Mouse (Mus musculus) thymus, postnatal 4 days (tissue): ENCODE data around the gene Kcnma1.

ENCODE experiments used
- DNase-seq: peaks from one replicate; pipeline ENCODE4 v3.0.0; 2021

Kcnma1 gene

DNA sequence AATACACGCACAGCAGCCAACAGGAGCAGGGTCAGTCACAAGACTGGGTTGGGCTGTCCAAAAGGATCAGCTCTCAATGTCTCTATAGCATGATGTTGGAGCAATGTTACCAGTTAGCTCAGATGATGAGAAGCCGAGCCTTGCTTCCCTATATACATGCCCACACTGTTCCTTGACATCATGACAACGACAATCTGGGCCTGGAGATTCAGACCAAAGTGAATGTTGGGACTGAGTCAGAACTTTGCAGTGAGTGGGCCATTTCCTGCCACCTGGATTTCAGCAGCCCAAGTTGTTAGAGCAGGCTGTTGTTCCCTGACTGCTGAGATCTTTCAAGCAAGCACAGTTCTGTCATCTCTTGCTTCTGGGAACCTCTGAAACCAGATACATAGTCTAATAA, 347.9 kb downstream of the Kcnma1 start:
- no peak for DNase-seq

DNA sequence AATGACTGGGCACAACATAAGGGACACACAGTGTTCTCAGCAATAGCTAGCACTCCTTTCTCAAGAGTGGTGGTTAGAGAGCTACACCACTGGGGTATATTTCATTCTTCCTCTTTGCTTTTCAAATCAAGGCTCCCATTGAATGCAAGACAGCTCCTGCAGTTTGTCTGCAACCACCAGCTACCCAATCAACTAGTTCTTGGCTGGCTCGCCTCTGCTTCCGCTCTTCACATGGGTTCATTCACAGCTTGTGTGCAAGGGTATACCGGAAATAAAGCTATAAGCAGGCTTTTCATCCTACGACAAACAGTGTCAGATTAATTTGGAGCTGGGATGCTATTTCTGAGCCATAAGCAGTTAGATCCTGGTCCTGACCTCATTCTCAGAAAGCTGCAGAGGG, 362.6 kb downstream of the Kcnma1 start:
- no peak for DNase-seq

DNA sequence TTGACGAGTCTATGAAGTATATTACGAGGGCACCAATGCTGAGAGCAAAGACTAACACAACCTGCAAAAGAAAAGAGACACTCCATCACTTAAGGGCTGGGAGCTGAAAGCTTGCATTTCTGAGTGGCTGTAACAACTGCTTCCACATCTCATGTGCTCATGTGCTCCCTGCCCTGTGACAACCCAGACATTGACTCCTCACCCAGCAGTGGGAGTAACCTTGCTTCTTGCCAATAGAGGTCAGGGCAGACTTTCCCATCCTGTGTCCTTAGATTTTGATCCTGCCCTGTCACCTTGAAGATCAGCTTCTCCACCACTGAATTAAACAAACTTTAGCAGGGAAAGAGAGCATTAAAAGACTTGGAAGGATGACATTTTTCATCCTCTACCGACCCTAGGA, 364.2 kb downstream of the Kcnma1 start:
- no peak for DNase-seq

DNA sequence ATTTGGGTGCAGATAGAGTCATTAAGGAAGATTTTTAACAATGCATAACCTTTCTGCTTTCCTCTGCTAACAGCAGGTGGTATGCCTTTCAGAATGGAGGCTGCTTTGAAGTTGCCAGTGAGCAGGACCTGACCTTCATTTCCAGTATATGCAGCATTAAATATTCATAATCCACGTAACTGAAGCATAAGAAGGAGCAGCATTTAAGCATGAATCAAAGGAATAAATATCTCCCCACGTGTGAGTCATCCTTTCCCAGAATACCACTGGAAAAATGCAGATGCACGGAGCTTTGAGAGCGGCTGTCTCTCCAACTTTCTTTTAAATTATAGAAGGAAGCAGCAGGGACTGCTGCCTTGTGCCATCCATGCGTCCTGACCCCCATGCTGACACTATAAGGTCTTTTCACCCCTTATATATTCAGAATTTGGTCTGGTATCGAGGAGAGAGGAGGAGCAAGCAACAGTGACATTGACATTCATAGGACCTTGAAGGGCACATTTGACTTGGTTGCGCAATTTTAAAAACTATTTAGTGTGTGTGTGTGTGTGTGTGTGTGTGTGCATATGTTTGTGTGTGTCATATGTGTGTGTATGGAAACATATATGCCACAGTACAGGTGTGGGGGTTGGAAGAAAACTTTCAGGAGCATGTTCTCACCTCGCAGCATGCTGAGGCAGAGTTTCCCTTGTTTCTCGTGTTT, 368.8 kb downstream of the Kcnma1 start:
- no peak for DNase-seq

DNA sequence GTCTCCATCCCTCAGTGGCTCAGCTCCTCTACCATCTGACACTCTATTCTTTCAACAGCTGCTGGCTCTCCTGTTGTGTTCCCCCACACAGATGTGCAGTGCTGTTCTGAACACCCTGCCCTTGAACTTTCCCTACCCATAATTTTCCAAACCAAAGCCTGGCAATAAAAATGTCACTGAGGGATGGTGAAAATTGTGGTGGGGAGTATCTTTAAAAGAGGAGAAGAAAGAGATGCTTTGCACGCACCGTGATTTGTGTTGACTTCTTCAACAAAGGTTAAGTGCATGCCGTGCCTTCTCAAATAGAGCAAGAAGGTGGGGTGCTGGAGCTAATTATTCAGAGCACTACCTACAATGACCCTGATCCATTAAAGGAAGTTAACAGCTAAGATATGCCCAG, 371.1 kb downstream of the Kcnma1 start:
- DNase-seq: no peak

DNA sequence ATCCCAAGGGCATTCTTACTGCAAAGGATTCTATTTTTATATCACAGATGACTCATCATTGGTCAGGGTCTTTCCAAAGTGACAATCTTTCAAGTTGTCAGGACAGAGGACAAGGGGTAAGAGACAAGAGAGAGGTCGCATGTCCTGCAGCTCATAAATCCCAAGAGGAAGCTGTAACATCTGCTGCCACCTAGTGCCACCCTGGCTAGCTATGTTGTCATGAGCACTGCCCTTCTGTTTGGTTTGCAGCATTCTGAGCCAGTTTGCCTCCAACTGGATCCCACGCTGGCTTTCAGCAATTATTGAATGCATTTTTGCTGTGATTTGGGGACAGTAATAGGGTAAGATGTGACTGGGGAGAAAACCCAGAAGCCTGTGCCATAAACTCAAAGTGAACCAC, 373.6 kb downstream of the Kcnma1 start:
- no peak for DNase-seq

DNA sequence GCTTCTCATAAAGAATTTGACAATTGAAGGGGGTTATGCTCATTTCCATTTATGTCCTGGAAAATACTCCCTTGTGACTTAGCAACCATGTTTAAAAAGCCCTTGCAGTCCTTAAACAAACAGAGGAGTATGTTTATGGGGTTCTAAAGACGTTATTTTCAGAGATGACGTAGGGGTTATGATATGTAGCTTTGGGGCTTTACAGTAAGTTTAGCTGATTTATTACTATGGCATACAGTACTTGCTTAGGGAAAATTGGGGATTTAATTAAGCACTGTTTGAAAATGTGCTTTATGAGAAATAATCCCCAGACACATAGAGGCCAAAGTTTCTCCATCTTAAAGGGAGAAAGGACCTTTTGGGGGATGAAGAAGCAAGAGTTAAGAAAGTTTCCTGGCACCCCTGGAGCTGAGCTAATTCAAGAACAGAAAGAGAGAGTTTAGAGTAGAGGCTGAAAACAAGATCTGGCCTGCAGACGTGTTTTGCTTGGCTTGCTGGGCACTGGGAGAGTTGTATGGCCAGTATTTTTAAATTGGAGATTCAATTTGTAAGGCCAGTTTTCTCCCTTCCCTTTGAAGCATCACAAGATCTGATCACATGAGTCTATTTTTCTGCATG, 376.1 kb downstream of the Kcnma1 start:
- DNase-seq: no peak

DNA sequence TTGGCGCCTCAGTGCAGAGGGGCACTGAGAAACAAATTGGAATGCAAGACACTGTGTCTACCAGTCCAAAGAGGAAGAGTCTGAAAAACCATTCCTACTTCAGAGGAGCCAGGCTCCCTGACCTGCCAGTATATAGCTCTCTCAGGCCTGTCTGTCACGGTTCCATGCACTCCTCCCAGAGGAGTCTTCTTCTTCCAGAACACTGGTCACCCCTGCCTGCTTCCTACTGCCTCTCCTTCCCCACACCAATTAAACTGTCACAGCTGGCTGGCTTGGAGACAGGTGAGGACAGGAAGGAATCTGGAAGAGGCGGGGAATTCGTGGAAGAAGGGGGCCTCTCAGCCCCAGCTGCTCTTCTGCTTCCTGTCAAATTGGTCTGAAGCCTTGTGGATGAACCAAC, 378.4 kb downstream of the Kcnma1 start:
- no peak for DNase-seq

DNA sequence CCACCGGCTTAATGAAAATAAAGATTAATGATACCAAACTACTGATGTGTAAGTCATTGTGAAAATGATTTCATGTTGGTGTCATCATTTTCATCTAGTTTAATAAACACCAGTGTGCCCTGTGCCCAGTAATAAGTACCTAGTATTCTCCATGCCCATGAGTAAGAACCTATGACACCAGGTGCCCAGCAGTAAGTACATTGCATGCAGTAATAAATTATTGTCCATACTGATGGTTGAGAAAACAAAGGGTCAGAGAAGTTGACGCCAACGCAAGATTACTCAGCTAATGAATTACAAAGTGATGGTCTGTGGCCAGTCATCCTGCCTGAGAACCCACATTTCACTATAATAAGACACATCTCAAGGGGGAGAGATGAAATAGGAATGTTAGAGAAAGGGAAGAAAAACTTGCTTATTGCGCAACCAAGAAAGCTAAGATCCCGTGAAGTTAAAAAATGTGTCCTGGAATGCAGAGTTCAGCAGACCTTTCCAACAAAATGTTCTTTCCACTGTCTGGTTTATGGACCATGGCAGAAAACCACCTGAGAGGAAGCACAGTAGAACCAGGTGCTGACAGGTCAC, 381.2 kb downstream of the Kcnma1 start:
- no peak for DNase-seq

DNA sequence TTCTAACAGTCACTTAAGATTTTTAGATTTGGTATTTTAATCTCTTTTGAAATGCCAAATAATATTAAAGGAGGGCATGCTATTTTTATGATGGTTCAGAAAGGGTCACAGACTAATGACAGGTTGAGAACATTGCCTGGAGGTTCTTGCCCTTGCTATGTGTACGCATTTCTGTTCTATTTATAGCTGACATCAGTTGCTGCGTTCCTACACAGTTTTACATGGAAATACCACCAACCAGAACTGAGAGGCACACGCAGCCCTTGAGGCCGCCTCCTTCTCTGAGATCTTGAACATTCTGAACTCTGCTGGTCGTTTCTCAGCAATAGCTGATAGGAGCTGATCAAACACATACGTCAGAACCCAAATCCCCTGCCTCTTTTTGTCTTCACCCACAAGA, 387.4 kb downstream of the Kcnma1 start:
- DNase-seq: no peak

DNA sequence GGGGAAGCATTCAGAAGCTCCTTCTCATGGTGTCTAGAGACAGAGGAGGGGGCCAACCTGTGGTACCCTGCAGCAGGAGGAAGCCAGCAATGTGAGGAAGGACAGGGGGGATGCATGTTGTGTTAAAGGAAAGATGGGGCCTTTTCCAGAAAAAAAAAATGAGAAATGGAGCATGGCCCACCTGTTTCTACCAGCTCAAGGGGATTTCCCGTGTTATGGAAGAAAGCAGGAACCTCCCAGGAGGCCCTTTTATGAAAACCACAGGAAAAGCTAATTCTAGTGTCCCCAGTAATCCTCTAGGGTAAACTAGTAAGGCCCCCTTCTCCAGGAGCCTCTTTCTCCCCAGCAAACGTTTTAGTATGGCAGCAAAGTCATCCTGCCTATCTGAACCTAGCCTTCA, 388.2 kb downstream of the Kcnma1 start:
- DNase-seq: no peak

DNA sequence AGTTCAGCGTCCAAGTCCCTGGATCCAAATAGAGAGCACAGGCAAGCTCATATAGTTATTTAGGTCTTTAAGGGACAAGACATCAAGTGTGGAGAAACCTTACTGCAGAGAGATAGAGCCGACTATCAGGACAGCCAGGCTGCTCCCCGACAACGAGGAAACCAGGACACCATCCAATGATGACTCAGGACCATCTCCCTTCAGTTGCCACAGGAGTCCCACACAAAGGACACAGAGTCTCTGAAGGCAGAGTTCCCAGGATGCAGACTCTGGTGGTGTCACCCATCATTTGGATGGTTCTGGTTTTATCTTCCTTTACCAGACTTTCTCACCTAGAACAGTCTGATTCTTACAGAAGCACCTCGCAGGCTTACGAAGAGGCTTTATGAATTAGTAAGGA, 388.9 kb downstream of the Kcnma1 start:
- DNase-seq: no peak

DNA sequence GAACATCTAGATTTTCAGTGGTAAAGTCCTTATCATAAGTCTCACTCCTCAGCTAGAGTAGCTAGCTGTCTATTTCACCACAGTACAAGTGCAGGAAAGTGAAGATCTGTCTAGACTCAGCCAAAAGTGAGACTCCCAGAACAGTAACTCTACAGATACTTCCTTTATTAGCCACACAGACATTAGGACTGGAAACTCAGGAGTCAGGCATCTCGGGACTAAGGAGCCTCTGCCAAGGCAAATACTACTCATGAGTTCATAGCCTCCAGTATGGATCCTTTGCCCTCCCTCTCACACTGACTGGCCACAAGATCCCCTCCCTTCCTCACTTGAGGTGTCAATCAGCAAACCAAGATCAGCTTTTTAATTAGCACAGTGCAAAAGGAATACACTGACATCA, 389.8 kb downstream of the Kcnma1 start:
- no peak for DNase-seq

DNA sequence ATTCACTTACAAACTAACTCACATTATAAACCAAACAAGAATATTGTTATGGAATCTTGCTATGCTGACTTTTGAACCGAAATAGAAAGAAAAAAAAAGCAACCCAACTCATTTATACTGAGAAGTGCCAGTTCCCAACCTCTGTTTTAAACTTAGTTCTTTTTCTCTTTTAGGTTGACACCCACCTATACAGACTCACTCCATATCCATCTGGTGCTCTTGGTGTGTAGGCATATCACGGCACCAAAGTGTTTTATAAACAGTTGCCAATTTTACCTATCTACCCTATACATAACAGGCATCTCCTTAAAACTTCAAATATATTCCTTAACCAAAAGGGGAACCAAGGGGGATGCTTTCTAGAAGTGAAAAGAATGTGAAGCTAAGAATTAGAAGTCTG, 393.6 kb downstream of the Kcnma1 start:
- DNase-seq: no peak

DNA sequence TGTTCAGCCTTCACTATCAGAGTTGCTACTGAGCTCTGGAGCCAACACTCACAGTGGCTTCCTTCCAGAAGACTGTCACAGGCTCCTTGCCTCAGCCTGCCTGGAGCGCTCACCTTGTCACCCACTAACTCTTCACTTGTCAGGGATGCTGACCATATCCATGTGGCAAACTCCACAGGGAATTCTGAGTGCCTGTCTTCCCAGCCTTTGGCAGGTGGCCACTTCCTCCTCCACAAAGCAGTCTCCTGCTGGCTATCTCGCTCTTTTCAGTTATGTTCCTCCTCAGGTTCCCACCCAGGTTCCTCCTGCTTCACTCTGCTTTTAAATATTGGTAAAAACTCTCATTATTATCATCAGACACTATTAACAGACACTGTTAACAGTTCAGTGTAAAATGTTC, 395.3 kb downstream of the Kcnma1 start:
- no peak for DNase-seq

DNA sequence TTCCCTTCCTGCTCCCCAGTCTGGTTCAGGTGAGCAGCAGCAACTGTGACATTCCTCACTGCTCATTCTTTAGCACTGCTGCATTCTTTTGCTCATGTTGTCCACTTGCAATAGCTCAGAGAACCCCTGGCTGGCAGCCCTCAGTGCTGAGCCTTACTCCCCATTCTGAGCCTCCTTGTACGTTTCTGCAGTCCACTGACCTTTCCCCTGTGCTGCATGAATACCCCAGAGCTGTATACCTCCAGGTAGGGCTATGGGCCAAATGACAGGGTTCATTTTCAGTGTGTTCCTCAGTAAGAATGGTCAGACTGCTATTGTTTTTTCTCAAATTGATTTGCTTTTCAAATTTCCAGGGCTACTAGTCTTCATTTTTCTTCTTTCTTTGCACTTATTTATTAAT, 396.2 kb downstream of the Kcnma1 start:
- no peak for DNase-seq

DNA sequence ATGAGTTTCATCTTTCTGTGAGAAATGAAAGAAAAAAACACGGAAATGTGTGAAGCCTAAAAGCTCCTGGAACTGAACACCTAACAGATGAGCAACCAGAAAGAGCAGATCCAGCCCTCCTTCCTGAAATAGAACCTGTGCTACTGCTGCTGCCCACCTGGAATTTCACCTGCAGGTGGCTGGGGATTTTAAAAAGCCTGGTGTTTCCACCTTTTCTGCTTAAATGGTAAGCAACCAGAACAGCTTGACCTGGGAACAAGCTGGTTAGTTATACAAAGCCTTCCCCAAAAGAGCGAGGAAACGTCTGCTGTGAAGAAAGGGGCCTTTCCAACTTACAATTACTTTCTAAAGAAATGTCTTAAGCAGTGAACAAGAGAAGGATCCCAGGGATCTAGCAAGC, 404.2 kb downstream of the Kcnma1 start:
- DNase-seq: no peak

DNA sequence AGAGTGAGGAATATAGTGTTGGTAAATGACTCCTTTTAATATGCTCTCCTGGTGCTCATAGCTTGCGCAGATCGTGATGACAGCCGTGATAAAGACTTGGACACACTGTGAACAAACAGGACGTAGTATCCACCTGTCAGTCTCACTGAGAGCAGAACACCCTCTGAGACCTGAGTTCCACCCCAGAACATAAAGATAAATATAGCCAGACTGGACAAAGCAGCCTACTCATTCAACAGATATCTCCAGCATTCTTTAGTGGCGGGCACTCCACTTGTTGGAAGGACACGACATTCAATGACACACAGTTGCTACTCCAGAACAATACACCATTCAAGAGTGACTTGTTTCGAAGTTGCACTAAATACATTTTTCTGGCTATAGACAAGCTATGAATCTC, 408.6 kb downstream of the Kcnma1 start:
- no peak for DNase-seq

DNA sequence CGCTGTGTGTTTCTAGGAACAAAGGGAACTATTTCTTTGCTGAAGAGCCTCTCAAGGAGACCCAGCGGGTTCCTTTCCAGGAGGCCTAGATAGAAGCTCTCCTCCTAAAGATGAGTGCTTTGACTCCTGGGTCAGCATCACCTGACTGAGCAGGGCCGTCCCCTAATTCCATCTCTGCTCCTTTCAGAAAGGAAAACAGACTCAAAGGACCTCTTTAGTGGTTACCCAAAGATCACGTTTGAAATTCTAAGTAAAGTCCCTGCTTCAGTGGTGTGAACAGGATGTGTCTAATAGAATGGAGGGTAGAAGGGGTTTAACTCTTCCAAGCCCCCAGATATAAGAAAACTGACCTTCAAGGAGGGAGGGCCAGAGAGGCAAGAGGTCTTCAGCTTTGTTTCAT, 411.4 kb downstream of the Kcnma1 start:
- no peak for DNase-seq

DNA sequence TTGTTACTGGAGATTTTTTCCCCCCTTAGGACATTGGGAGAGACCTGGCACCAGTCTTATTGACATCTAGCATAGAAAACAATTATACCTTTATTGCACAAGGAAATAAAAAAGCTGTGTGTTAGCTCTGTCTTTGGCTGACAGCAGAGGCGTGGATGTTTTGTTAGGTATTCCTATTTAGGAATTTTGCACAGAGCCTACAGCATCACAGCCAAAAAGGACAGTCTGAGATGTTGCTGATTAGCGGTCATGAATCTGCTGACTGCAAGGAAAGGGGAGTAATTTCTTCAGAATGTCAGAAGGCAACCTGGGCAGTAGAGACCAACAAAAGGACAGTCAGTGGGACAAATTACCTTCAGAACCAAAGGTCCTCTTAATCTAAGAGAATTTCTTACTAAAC, 412.2 kb downstream of the Kcnma1 start:
- DNase-seq: no peak

DNA sequence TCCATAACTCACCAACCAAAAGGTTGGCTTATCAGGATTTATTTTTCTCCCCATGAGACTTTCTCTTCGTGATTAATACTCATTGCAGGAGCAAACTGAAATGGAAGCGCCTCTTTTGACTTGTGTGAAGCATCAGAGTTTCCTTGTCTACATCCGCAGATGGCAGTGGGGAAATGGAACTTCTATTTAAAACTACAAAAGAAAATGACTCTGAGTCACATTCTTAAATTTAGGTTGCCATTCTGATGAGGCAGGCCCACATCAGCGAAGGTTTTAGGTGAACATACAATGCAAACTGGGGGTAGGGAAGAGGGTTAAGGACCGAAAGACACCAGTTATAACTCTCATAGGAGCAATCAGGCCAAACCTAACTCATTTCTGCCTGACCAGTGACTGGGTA, 419.7 kb downstream of the Kcnma1 start:
- no peak for DNase-seq

DNA sequence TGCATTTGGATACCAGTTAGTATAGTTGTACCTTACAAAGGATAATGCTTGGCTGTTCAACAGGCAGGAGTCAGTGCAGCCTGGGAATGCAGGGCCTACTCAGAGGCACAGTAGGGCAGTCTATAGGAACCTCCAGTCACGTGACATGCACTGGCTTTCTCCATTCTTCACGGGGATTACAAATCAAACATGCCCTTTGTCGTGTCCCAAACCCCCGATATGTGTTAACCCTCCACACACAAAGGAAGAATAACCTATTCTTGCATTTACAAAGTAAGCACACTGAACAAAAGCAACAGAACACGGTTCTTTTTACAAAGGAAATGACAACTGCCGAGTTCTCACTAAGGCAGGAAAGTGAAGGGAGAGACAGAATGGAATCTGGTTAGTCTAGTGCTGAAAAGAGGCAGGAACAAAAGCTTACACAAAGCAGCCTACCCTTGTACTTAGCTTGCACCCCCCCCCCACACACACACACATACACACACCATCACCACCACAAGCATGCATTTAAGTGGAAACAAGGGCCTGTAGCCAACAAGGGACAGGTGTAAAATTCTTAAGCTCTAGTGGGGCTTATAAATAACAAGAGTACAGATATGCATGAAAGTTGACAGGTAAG, 421.4 kb downstream of the Kcnma1 start:
- DNase-seq: no peak

DNA sequence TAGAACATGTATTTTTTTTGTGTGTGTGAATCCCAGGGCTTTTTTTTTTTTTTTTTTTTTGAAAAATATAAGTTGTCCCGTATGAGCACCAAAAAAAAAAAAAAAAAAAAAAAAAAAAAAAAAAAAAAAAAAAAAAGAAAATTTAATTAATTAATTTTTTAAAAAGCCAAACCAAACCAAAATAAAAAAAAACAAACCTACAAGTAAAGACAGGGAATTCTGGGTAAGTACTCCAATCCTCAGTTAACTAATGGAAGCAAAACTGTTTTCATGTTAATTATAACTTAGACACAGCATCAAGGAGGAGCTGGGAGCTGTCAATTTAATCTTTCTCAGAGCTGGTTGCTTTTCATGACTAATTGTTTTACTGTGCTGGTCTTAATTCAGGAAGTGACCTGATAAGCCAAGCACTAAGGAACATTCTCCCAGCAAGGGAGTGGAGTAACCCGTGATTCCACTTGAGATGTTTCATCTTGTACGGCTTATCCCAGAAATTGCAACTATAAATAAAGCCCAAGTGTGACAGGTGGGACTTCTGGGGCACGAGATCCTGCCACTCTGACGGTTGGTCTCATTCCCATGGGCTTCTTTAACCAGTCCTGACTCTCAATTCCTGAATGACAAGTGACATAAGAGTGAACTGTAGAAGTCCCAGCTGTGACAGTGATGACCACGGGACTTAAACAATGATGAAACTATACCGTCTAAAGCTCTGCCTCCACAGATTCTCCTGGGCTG, 424.4 kb downstream of the Kcnma1 start:
- DNase-seq: no peak

DNA sequence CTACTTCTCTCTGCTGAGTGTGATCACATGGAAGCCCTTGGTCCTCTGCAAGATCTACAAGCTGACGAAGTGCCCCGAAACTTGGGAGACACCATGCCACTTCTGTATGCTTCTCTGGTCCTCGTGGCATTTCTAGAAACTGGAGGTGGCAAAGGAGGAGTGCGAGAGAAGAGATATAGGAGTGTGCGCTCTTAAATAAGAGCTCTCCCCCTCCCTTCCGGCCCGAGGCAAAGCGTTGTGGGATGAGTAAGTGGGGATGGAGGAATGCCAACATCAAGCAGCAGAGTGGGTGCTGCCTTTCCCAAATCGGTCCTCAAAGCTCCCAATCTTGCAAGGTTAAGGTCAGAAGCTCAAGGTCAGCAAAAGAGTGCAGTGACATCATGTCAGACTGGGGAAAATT, 426.8 kb downstream of the Kcnma1 start:
- DNase-seq: no peak
